Mouse (Mus musculus): ENCODE results near the gene Senp6. TPM values are rescaled to one million over a fixed set of nuclear protein-coding genes. Genes with fewer than 3 reads are reported as not detected.
"Not testable (repeated sequence)": the region's sequence is repeated elsewhere in the genome, so short reads cannot be mapped to it uniquely, and the experiment has no call there.

The Senp6 gene
- polyA plus RNA-seq, 1 experiment from 2014 or later: 48.3 TPM

DNA sequence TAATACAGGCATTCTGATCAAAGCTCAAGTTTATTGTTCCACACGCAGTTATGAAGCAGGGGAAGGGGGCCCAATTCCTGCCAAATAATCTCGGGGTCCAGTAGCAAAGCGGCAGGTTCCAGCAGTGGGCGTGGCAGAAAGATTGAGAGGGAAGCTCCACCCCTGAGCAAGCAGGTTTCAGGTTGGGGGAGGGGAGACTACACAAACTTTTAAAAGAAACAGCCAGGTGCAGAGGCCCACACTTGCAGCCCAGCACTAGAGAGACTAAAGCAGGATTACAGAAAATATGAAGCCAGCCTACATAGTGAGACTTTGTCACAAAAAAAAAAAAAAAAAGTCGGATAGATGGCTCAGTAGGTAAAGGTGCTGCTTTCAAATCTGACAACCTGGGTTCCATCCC, 13.8 kb upstream of the Senp6 start:
- Histone ChIP-seq H3K9me3 (no peaks in the 10 kb centered on the region), H3K27me3 (no peaks in the 10 kb centered on the region), H3K4me2 (no peak overlapping the region), H3K4me1 (no peaks in the 10 kb centered on the region), H3K4me3 (no peak overlapping the region), H3K27ac (no peak overlapping the region), H3K9ac (no peak overlapping the region), H3K36me3 (no peaks in the 10 kb centered on the region)
- no peak for ATAC-seq (ENCODE audit: insufficient number of reproducible peaks, low FRiP score, low TSS enrichment, low read depth)
- WGBS: 77% methylated on average over 5 of the region's 5 CpGs

DNA sequence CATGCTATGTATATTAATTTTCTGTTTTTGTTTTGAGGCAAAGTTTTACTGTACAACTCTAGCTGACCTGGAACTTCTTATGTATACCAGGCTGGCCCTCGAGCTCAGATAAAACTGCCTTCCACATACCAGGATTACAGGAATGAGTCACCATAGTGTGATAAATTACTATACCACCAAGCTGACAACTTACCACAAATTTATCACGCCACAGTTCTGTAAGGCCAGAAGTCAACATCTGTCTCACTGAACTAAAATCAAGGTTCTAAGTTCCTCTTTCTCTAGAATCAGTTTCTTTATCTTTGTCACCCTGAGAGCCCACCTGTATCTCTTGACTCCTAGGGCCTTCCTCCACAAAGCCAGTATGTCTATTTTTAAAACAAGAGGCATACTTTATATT, 9.0 kb upstream of the Senp6 start:
- WGBS: 67% methylated on average over 2 of the region's 2 CpGs
- no peak overlapping the region for H3K4me3 ChIP-seq

DNA sequence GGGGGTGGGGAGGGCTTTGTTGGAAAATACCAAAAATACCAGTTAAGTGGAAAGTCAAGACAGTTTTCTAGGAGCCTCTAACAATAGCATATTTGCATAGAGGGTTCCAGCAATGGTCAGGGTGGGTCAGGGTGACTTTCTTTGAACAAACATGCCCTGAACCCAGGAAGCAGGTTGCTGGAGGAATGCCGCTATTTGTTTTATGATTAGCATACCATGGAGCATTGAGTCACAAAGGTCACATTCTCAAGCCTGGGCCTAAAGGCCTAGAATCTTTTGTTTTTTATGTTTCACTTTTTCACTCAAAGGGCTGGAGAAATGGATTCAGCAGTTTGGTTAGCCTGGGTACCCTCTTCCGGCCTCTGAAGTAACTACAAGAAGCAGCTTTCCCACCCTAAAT, 1.2 kb upstream of the Senp6 start:
- not testable (repeated sequence) for H3K9ac ChIP-seq; H3K27me3 ChIP-seq; H3K4me1 ChIP-seq; ATAC-seq (ENCODE audit: insufficient number of reproducible peaks, low FRiP score, low TSS enrichment, low read depth); H3K27ac ChIP-seq; H3K9me3 ChIP-seq; H3K4me2 ChIP-seq; H3K36me3 ChIP-seq; H3K4me3 ChIP-seq
- 90% methylated on average over 2 of the region's 2 CpGs for WGBS

More for the DNA sequence above, 9.0 kb upstream of the Senp6 start:
- H3K4me2 ChIP-seq: no peak overlapping the region
- H3K27ac ChIP-seq: no peak overlapping the region
- ATAC-seq (ENCODE audit: insufficient number of reproducible peaks, low FRiP score, low TSS enrichment, low read depth): no peak
- no peak overlapping the region for H3K9ac ChIP-seq
- H3K36me3 ChIP-seq: no peaks in the 10 kb centered on the region
- H3K9me3 ChIP-seq: no peaks in the 10 kb centered on the region
- H3K4me1 ChIP-seq: no peaks in the 10 kb centered on the region
- H3K27me3 ChIP-seq: no peaks in the 10 kb centered on the region

DNA sequence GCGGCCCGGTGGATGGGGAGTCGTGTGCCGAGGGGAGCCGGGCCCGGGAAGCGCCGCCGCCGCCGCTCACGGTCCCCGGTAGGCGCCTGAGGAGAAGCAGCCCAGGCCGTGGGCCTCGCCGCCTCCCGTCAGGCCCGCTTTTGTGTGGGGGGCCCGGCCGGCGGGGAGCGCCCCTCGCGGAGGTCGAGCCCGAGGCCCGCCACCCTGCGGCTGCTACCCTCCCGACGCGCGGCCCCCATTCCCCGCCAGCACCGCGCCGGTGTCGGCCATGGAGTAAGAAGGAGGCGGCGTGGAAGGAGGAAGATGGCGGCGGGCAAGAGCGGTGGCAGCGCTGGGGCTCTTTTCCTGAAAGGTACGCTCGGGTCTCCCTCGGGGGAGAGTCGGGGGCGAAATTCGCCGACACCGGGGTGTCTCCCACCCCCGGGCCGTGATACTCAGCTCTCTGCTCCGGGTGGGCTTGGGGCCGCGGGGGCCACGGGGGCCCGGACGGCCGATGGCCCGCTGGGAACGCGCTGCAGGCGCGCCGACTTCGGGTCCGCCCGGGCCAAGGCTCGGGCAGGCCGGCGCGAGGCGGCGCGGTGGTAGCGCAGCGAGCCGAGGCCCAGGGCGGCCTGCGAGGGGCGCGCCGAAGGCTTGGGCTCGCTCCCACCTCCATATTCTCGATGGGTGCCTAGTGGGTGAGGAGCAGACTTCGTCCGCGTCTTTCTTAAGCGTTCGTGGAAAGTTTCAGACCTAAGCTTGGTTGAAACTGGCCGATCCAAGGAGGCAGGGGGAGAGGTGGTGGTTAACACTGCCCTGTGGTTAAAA, 721 bp downstream of the Senp6 start:
- no peaks in the 10 kb centered on the region for H3K27me3 ChIP-seq
- H3K9me3 ChIP-seq: 0 out of 2 replicates have a peak, but pooled peaks cover 3% of the 10 kb centered on the region
- peak overlapping the region; percentile 99 for H3K27ac ChIP-seq
- no peaks in the 10 kb centered on the region for H3K36me3 ChIP-seq
- peak overlapping the region; percentile 95 for H3K9ac ChIP-seq
- under 1% methylated on average over 76 of the region's 93 CpGs for WGBS
- H3K4me3 ChIP-seq: peak overlapping the region; percentile 83
- H3K4me2 ChIP-seq: peak overlapping the region; percentile 58
- 0 out of 2 replicates have a peak, but pooled peaks cover 6% of the 10 kb centered on the region for H3K4me1 ChIP-seq
- peak; percentile 70 for ATAC-seq (ENCODE audit: insufficient number of reproducible peaks, low FRiP score, low TSS enrichment, low read depth)

DNA sequence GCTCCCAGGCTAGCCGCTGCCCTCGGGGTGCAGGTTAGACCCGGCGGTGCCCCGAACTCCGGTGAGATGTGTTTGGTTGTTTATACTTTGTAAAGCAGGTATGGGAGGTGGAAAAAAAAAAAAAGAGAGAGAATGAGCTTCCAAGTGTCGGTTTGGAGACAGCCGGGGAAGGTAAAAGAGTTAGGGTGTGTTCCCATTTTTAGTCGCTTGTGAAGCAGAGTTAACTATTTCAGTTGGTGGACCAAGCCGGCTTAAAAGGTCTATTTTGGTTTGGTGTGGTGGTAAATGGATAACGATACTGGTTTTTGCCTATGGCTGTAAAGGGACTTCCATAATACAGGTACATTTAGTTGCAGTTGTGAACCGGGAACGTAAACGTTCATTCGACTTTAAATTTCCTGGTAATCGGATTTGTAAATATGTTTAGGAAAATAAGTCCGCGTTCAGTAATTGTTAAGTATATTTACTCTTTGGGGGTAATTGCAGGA, 1.4 kb downstream of the Senp6 start:
- H3K9me3 ChIP-seq: 0 out of 2 replicates have a peak, but pooled peaks cover 3% of the 10 kb centered on the region
- H3K4me2 ChIP-seq: peak overlapping the region; percentile 58
- peak overlapping the region; percentile 83 for H3K4me3 ChIP-seq
- 0 out of 2 replicates have a peak, but pooled peaks cover 9% of the 10 kb centered on the region for H3K4me1 ChIP-seq
- H3K9ac ChIP-seq: peak overlapping the region; percentile 95
- H3K27ac ChIP-seq: peak overlapping the region; percentile 99
- under 1% methylated on average over 18 of the region's 18 CpGs for WGBS
- H3K27me3 ChIP-seq: no peaks in the 10 kb centered on the region
- H3K36me3 ChIP-seq: no peaks in the 10 kb centered on the region
- ATAC-seq (ENCODE audit: insufficient number of reproducible peaks, low FRiP score, low TSS enrichment, low read depth): no peak; the same call in 1 of the 2 replicates

DNA sequence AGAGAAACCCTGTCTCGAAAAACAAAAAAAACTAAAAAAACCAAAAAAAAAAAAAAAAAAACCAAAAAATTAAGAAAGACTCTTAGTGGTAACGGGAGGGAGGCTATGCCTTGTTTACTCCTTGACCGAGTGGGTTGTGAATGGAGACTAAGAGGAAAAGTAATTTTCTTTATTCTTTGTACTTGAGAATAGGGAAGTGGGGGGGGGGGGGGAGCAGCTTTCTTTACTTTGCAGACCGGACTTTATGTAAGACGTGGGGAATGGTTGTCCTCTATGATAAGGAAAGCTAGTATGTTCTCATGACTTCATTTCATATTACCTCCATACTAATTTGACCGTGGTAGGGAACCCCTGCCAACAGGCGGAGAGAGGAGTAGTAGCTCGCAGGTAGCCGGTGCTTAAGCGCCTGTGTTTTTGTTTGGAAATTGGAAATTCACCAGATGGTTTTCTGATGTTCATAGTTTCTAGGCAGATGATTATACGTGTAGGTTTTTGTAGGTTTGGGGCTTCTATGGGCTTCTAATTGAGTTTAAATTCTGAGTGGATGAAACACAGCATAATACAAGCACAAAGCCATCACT, 2.1 kb downstream of the Senp6 start:
- H3K36me3 ChIP-seq: no peaks in the 10 kb centered on the region
- ATAC-seq (ENCODE audit: insufficient number of reproducible peaks, low FRiP score, low TSS enrichment, low read depth): no peak
- peak overlapping the region; percentile 58 for H3K4me2 ChIP-seq
- H3K4me1 ChIP-seq: 0 out of 2 replicates have a peak, but pooled peaks cover 9% of the 10 kb centered on the region
- no peaks in the 10 kb centered on the region for H3K27me3 ChIP-seq
- 0 out of 2 replicates have a peak, but pooled peaks cover 3% of the 10 kb centered on the region for H3K9me3 ChIP-seq
- no peak overlapping the region for H3K27ac ChIP-seq
- H3K4me3 ChIP-seq: peak overlapping the region; percentile 83
- WGBS: 36% methylated on average over 11 of the region's 11 CpGs
- H3K9ac ChIP-seq: 0 out of 2 replicates have a peak overlapping the region, but pooled peaks have one; percentile 95

DNA sequence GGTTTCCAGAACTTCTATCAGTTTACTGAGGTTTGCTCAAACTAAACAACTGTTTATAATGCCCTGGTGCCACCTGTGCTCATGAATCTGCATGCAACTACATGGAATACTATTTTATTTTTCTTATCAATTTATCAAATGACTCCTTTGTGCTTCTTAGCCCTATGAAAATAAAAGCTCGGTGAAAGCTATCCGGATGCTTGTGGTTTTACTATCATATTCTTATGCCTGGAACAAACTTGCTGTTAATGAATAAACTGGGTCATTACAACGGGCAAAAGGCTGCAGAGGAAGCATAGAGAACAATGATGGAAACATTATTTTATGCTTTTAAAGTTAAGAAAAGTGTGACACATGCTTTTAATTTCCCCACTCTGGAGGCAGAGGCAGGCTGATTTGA, 3.3 kb downstream of the Senp6 start:
- WGBS: 83% methylated on average over 3 of the region's 3 CpGs
- no peaks in the 10 kb centered on the region for H3K36me3 ChIP-seq
- peaks cover 19% of the 10 kb centered on the region; the same call in 1 of the 2 replicates for H3K4me1 ChIP-seq
- H3K27me3 ChIP-seq: no peaks in the 10 kb centered on the region
- ATAC-seq (ENCODE audit: insufficient number of reproducible peaks, low FRiP score, low TSS enrichment, low read depth): no peak
- no peak overlapping the region for H3K4me3 ChIP-seq
- H3K9me3 ChIP-seq: 0 out of 2 replicates have a peak, but pooled peaks cover 3% of the 10 kb centered on the region
- H3K4me2 ChIP-seq: no peak overlapping the region
- no peak overlapping the region for H3K27ac ChIP-seq
- no peak overlapping the region for H3K9ac ChIP-seq

DNA sequence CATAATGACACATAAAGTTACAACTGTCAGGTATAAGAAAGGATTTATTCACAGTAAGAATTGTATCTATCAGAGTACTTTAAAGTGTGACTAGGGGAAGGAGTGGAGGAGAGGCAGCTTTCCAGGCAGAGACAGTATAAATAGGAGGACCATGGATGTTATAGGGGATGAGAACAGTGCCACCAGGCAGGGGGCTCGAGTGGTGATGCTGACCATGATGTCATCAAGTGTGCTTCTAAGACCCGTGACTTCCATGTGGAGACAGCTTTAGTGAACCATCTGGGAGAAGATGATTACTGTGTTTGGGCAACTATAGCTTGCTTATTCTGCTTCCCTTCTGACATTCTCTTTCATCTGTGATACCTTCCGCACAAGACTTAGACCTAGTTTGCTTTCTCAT, 4.9 kb downstream of the Senp6 start:
- H3K4me1 ChIP-seq: peaks cover 22% of the 10 kb centered on the region; the same call in 1 of the 2 replicates
- H3K27ac ChIP-seq: no peak overlapping the region
- no peaks in the 10 kb centered on the region for H3K27me3 ChIP-seq
- no peak overlapping the region for H3K9ac ChIP-seq
- 66% methylated on average over 3 of the region's 3 CpGs for WGBS
- H3K4me3 ChIP-seq: no peak overlapping the region
- H3K9me3 ChIP-seq: no peaks in the 10 kb centered on the region
- H3K4me2 ChIP-seq: no peak overlapping the region
- no peaks in the 10 kb centered on the region for H3K36me3 ChIP-seq
- no peak for ATAC-seq (ENCODE audit: insufficient number of reproducible peaks, low FRiP score, low TSS enrichment, low read depth)

DNA sequence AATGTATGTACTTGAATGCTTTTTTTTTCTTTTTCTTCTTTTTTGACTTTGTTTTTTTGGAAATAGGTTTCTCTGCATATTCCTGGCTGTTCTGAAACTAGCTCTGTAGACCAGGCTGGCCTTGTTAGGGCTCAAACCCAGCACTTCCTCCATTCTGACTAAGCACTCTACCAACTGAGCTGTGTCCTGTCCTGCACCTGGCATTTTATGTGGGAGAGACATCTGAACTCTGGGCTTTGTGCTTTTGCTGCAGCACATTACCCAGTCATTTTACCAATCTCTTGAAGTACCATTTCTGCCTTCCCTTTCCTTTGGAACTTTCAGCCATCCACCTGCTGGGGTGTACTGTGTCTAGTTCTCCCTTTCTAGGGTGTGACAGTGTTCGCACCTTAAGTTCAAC, 7.4 kb downstream of the Senp6 start:
- H3K4me1 ChIP-seq: peaks cover 22% of the 10 kb centered on the region; the same call in 1 of the 2 replicates
- WGBS: 79% methylated on average over 1 of the region's 1 CpGs
- H3K36me3 ChIP-seq: no peaks in the 10 kb centered on the region
- H3K4me3 ChIP-seq: no peak overlapping the region
- H3K27me3 ChIP-seq: no peaks in the 10 kb centered on the region
- H3K9me3 ChIP-seq: no peaks in the 10 kb centered on the region
- peak overlapping the region; percentile 2; the same call in 1 of the 2 replicates for H3K27ac ChIP-seq
- H3K4me2 ChIP-seq: no peak overlapping the region
- H3K9ac ChIP-seq: no peak overlapping the region
- ATAC-seq (ENCODE audit: insufficient number of reproducible peaks, low FRiP score, low TSS enrichment, low read depth): no peak

DNA sequence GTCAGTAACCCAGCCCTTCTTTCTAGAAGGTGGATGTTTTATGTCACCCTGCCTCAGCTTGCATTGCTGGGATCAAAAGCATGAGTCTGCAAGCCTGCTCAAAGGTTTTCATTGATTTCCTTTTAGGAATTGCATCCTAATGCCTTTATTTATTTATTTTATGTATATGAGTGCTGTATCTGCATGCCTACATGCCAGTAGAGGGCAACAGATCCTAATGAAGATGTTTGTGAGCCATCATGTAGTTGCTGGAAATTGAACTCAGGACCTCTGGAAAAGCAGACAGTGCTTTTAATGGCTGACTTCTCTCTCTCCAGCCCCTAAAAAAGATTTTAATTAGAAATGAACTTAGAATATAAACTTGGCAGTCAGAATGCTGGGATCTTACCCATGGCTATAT, 8.2 kb downstream of the Senp6 start:
- Histone ChIP-seq H3K9me3 (no peaks in the 10 kb centered on the region), H3K27ac (no peak overlapping the region), H3K4me3 (no peak overlapping the region), H3K4me2 (no peak overlapping the region), H3K9ac (no peak overlapping the region), H3K4me1 (peaks cover 22% of the 10 kb centered on the region; the same call in 1 of the 2 replicates), H3K36me3 (no peaks in the 10 kb centered on the region), H3K27me3 (no peaks in the 10 kb centered on the region)
- ATAC-seq (ENCODE audit: insufficient number of reproducible peaks, low FRiP score, low TSS enrichment, low read depth): no peak

DNA sequence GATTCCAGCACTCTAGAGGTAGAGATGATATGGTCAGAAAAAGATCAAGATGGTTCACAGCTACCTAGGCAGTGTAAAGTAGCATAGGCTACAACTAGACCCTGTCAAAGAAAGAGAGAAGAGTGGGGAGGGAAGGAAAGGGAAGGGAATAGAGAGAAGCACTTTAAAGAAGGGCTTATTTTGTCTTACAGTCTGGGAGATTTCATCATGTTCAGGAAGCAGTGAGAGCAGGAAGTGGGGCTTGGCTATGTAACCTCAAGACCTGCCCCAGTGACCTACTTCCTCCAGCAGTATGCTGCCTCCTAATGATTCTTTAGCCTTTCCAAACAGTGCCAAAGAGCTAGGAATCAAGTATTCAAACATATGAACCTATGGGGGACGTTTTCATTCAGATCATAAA, 14.2 kb downstream of the Senp6 start:
- Histone ChIP-seq H3K27ac (no peak overlapping the region), H3K27me3 (no peaks in the 10 kb centered on the region), H3K36me3 (no peaks in the 10 kb centered on the region), H3K4me2 (no peak overlapping the region), H3K9me3 (no peaks in the 10 kb centered on the region), H3K4me3 (no peak overlapping the region), H3K4me1 (peaks cover 17% of the 10 kb centered on the region), H3K9ac (no peak overlapping the region)
- ATAC-seq (ENCODE audit: insufficient number of reproducible peaks, low FRiP score, low TSS enrichment, low read depth): no peak
- WGBS: 67% methylated on average over 1 of the region's 1 CpGs

Data from limb, embryonic 15.5 days (tissue).